ENCODE assay signal across 9 mouse cellular contexts in the genomic region with DNA sequence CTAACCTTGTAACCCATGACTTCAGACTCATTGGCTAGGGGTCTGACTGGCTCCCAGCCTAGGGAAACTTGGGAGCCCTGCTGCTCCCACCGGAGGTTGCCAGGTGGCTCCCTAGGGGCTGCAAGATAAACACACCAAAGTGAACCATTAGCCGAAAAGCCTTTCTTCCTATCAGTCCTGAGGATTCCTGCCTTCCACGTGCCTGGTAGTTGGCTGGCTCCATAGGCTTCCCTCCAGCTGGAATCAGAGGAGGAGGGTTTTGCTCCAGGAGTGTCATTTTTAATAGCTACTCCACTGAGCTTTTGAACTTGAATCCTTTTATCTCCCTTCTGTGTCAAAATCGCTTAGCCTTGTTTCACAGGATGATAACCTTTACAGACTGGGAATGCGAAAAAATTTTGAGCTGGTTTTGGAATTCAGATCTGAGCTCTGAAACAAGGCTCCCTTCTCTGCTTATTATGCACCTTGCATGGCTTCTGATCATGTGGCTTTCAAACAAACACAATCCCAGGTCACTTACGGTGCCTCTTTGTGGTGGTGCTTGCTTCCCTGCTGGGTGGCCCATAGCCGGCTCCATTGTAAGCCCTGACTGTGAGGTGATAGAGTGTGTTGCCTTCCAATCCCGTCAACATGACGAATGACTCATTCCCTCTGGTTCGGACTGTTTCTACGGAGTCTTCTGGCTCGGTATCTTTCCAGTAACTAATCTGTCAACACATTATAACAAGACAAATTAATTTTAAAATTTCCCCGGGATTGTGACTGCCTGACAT.
DNase-seq lines count a peak whose midpoint lies in the region; ATAC-seq and TF ChIP-seq lines count a peak whose summit lies in the region.
"Had no signal": no experiment of that assay in that cellular context is flagged by ENCODE, and none has a peak within 500 bp of the region (broad histone marks: within the 10 kb centered on the region; RNA-seq: fewer than 3 reads in every experiment).

No protein-coding gene starts in this region.

- no peak overlapping the region for H3K27ac ChIP-seq in lung, embryonic 14.5 days (ENCODE audit: low read depth)
- no peak overlapping the region for H3K27ac ChIP-seq in neural tube, embryonic 12.5 days
- H3K27ac ChIP-seq in intestine, embryonic 16.5 days (ENCODE audit: low read length) = no peak overlapping the region

- intact Hi-C loops in heart, postnatal 10 days (cut with DNase I) = no loop called here

- no peaks in the 10 kb centered on the region for H3K27me3 ChIP-seq in lung, embryonic 14.5 days (ENCODE audit: insufficient read depth, low read length)
- no peaks in the 10 kb centered on the region for H3K27me3 ChIP-seq in neural tube, embryonic 12.5 days (replicated peaks)
- H3K27me3 ChIP-seq in intestine, embryonic 16.5 days (replicated peaks; ENCODE audit: control insufficient read depth, insufficient read depth, low read length) = no peaks in the 10 kb centered on the region

- WGBS in lung, embryonic 14.5 days = 3% methylated on average over 13 of the region's 13 CpGs
- 3% methylated on average over 13 of the region's 13 CpGs for WGBS in neural tube, embryonic 12.5 days
- 12% methylated on average over 13 of the region's 13 CpGs for WGBS in intestine, embryonic 16.5 days

- H3K4me2 ChIP-seq in lung, embryonic 14.5 days = no peak overlapping the region
- H3K4me2 ChIP-seq in neural tube, embryonic 12.5 days (replicated peaks) = peak overlapping the region; percentile 35
- no peak overlapping the region for H3K4me2 ChIP-seq in intestine, embryonic 16.5 days (ENCODE audit: low read depth, low read length)

- H3K9ac ChIP-seq in lung, embryonic 14.5 days = no peak overlapping the region
- H3K9ac ChIP-seq in neural tube, embryonic 12.5 days = no peak overlapping the region
- H3K9ac ChIP-seq in intestine, embryonic 16.5 days (ENCODE audit: low read depth, low read length) = no peak overlapping the region

- H3K36me3 ChIP-seq in lung, embryonic 14.5 days (ENCODE audit: insufficient read depth) = no peaks in the 10 kb centered on the region
- no peaks in the 10 kb centered on the region for H3K36me3 ChIP-seq in neural tube, embryonic 12.5 days
- no peaks in the 10 kb centered on the region for H3K36me3 ChIP-seq in intestine, embryonic 16.5 days (ENCODE audit: control insufficient read depth, insufficient read depth, low read length)

- no peak overlapping the region for H3K4me3 ChIP-seq in lung, embryonic 14.5 days (ENCODE audit: low read depth, low read length)
- H3K4me3 ChIP-seq in neural tube, embryonic 12.5 days = no peak overlapping the region
- H3K4me3 ChIP-seq in intestine, embryonic 16.5 days (ENCODE audit: low read length) = no peak overlapping the region

- H3K9me3 ChIP-seq in lung, embryonic 14.5 days (ENCODE audit: low read depth, low read length) = no peaks in the 10 kb centered on the region
- H3K9me3 ChIP-seq in neural tube, embryonic 12.5 days = no peaks in the 10 kb centered on the region
- no peaks in the 10 kb centered on the region for H3K9me3 ChIP-seq in intestine, embryonic 16.5 days (ENCODE audit: control insufficient read depth, low read length)

- peak; percentile 6 for DNase-seq in adrenal gland, adult 2 months
- DNase-seq in adrenal gland, adult 8-10 months = no peak
- DNase-seq in lung, embryonic 14.5 days = peak; percentile 3
- DNase-seq in lung, postnatal 36 days = no peak
- peak; percentile 34 to 45 for DNase-seq in heart, postnatal 10 days
- no peak for DNase-seq in cerebellum, adult 8-10 months
- DNase-seq: kidney, adult 9 months had no signal

- no peaks in the 10 kb centered on the region for H3K4me1 ChIP-seq in lung, embryonic 14.5 days (ENCODE audit: insufficient read depth)
- peaks cover 7% of the 10 kb centered on the region; the same call in 1 of the 2 replicates for H3K4me1 ChIP-seq in neural tube, embryonic 12.5 days
- H3K4me1 ChIP-seq in intestine, embryonic 16.5 days (ENCODE audit: control insufficient read depth, insufficient read depth, low read length) = no peaks in the 10 kb centered on the region

- TF ChIP-seq CTCF in lung, embryonic 14.5 days (IDR thresholded peaks at IDR 0.05; ENCODE audit: low read depth) = no peak

- no peak; the same call in 1 of the 2 replicates for ATAC-seq in lung, embryonic 14.5 days (ENCODE audit: insufficient read depth)
- ATAC-seq in neural tube, embryonic 12.5 days (ENCODE audit: low FRiP score, low read depth) = peak; percentile 80
- no peak for ATAC-seq in intestine, embryonic 16.5 days

Comparison
In these comparisons a context has a peak if more than half of its experiments do, and no peak if none do; other contexts are left out.
1. DNase-seq: peak in adrenal gland, adult 2 months (single experiment), lung, embryonic 14.5 days (single experiment) and heart, postnatal 10 days (2 of 2); none in adrenal gland, adult 8-10 months (single experiment), lung, postnatal 36 days (single experiment) and cerebellum, adult 8-10 months (single experiment).